Mouse (Mus musculus) thymus, postnatal 36 days (tissue): Measurements from ENCODE around the gene AA986860.

ENCODE experiments used
- DNase-seq, 2 experiments: peaks; one replicate each; pipeline ENCODE4 v3.0.0; 2022; ENCODE audit warnings: mixed read lengths in 2 of 2

The AA986860 gene

DNA sequence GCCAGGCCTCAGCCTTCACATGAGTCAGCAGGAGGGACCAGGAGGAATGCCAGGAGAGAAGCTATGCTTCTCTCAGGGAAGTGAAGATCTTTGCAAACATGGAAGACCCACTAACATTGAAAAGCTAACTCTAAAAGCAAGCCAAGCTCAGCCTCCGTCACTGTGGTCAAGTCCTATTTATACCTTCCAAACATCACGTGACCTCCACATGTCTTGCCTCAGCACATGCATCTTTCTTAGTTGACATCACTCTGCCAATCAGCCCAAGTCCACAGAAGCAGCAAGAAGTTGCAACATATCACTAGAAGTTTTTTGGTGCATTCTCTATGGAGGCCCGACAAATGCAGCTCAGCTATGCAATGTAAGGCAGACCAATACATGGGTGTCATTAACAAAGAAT is 48.1 kb downstream of the AA986860 start:
- no peak for DNase-seq

DNA sequence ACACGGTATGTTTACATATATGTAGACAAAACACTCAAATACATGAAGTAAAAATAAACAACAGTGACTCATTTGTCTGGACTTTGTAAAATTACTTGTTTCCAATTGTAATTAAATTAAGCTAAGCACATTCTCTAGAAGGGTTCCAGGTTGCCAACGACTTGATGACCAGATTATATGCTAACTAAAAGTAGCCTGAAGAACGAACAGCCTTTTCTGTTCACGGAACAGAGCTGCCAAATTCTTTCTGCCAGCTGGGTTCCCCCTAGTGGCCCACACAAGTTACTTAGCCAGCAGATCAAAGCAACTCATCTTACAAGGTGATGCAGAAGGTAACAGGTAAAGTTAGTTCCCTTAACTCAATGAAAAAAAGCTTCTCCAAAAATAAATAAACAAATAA is 52.3 kb downstream of the AA986860 start:
- DNase-seq, result no peak

DNA sequence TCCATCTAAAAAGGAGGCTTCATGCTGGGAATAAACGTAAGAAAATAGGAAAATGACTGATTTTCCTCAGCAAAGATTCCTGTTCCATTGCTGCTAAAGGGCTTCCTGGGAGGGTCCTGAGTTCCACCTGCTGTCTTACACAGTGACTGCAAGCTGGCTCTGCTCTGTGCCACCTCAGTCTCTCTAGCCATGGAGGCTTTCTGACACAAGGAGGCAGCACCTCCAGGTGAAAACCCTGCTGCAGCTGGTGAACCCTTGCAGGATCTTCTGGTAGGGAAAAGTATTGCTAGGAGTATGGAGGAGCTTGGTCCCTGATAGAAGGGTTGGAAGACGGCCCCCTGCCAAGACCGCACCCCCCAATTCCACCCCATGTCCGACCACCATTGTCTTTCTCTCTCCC is 55.2 kb downstream of the AA986860 start:
- DNase-seq, result no peak

DNA sequence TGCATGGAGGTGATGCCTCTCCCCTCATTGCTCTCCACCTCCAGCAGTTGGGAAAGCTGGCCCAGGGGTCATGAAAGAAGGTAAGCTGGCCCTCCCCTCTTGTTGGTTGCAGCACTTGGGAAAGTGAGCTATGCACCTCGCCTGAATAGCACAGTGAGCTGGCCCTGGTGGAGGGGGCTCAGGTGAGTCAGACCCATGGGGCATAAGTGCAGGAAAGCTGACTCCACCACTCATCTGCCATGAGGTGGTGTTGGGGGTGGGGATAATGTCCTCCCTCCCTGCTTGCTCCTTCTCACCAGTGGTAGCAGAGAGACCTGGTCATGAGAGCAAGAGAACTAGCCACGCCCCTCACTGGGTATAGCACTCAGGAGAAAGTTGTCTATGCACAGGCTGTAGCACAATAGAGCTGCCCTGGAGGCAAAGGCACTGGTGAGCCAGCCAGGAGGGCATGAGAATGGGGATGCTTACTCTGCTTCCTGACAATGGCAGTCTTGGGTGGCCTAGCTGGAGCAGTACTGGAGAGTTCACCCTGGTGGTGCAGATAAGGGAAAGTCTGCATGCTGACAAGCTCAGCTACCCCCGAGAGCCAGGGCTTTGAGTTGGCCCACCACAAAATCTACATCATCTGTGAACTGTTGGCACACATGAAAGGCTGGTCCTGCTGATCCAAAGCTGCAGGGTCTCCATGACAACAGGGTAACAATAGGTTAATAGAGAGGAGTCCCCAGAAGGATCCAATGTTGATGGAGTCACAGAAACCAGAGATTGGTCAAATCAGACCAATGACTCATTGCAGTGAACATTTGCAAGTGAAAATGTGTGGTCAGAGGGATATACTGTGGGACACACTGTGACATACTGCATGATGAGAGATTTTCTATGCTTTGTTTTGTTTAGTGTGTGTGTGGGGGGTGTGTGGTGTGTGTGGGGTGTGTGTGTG is 58.0 kb downstream of the AA986860 start:
- DNase-seq, result no peak
